Mouse (Mus musculus) lung, postnatal 0 days (tissue): ENCODE results near the gene Rhot2.

Experiments
- CTCF ChIP-seq: IDR thresholded peaks from 2 replicates; pipeline ENCODE4 v1.5.1; 2016; ENCODE audit warnings: antibody characterized with exemption, mild to moderate bottlenecking
- EP300 ChIP-seq: IDR thresholded peaks from 2 replicates; pipeline ENCODE4 v1.6.1; 2016; ENCODE audit warnings: antibody characterized with exemption, mild to moderate bottlenecking, control low read depth

GRCm38 (mm10) chr17:25887467-25887866 lies 42.8 kb upstream of the Rhot2 start:
- TF ChIP-seq CTCF (no peak), EP300 (peak; percentile 76)
